Mouse (Mus musculus): ENCODE measurements at regions not wholly inside any gene's neighbourhood (a gene's known extent, or its start where the extent isn't known, plus 50 kb on each side); places are given as distances from the start of the nearest gene placed in this dataset.

- TF ChIP-seq POLR2A (IDR thresholded peaks at IDR 0.05; ENCODE audit: insufficient read length, low read depth) (no peak), E2F4 (IDR thresholded peaks at IDR 0.05; ENCODE audit: insufficient read depth) (no peak), CEBPB (IDR thresholded peaks at IDR 0.05; ENCODE audit: insufficient read depth, poor library complexity, severe bottlenecking) (no peak), MYOD1 (IDR thresholded peaks at IDR 0.05; ENCODE audit: control insufficient read depth in 1 of 3, insufficient read length in 2 of 3, low read depth in 2 of 3) (no peak), SRF (IDR thresholded peaks at IDR 0.05; ENCODE audit: control insufficient read depth, insufficient read length, low read depth) (no peak), USF1 (IDR thresholded peaks at IDR 0.05; ENCODE audit: low read depth) (no peak)
Observed at GRCm38 (mm10) chr6:25445351-25445940, 245.1 kb downstream of the Gpr37 start.
